Mouse (Mus musculus) brain, embryonic 14.5 days (tissue): Measurements from ENCODE around the gene Serpinb1a.

Experiments used
- CTCF ChIP-seq: fragments of 200-500 bp; IDR thresholded peaks from 2 replicates; pipeline ENCODE4 v1.5.1; 2012; ENCODE audit warnings: inconsistent platforms, mild to moderate bottlenecking, moderate library complexity, borderline replicate concordance; ENCODE audit not compliant: insufficient read depth, insufficient read length; ENCODE audit errors: extremely low read depth
- POLR2A ChIP-seq: fragments of 200-500 bp; IDR thresholded peaks from 2 replicates; pipeline ENCODE4 v1.6.1; 2012; ENCODE audit warnings: mild to moderate bottlenecking, inconsistent platforms, borderline replicate concordance; ENCODE audit not compliant: poor library complexity, insufficient read depth, insufficient read length, severe bottlenecking; ENCODE audit errors: extremely low read depth

GRCm38 (mm10) chr13:32834513-32834912, 16.5 kb downstream of the Serpinb1a start:
- no peak for TF ChIP-seq POLR2A
- TF ChIP-seq CTCF, result no peak
